In the genomic region with DNA sequence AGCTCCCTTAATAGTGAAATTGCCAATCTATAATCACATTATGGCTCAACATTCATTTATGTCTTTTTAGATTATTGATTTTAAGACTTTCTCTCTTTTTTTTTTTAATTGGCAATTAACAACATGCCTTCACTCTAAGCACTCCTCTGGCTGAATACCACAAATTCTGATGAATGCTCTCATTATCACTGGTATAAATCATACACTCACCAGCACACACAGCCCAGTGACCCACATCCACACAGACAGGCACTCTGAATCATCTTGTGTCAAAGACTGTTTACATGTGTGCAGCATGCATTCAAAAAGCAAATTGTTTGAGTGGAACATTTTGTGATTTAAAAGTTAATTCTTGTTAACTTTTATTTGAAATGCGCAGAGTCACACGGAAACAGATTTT, we compare ENCODE assay signal across 19 mouse cellular contexts.
"Had no signal": no experiment of that assay in that cellular context is flagged by ENCODE, and none has a peak within 500 bp of the region (broad histone marks: within the 10 kb centered on the region; RNA-seq: fewer than 3 reads in every experiment).

No protein-coding gene starts in this region.

- H3K9ac ChIP-seq: liver, embryonic 15.5 days; liver, postnatal 0 days; lung, embryonic 15.5 days; midbrain, embryonic 13.5 days; midbrain, embryonic 15.5 days; neural tube, embryonic 12.5 days; stomach, embryonic 15.5 days had no signal

- H3K9me3 ChIP-seq: liver, embryonic 15.5 days; lung, embryonic 15.5 days; megakaryocyte, embryonic 14.5 days; midbrain, embryonic 13.5 days; midbrain, embryonic 15.5 days; neural tube, embryonic 12.5 days; stomach, embryonic 15.5 days had no signal

- H3K27ac ChIP-seq: liver, embryonic 15.5 days; lung, embryonic 15.5 days; macrophage; midbrain, embryonic 13.5 days; midbrain, embryonic 15.5 days; neural tube, embryonic 12.5 days; stomach, embryonic 15.5 days; stomach, postnatal 0 days had no signal

- H3K4me1 ChIP-seq: liver, embryonic 15.5 days; lung, embryonic 15.5 days; megakaryocyte, embryonic 14.5 days; midbrain, embryonic 13.5 days; midbrain, embryonic 15.5 days; neural tube, embryonic 12.5 days; stomach, embryonic 15.5 days had no signal

- DNase-seq: liver, postnatal 0 days; lung, adult 2 months; lung, postnatal 14 days; lung, postnatal 36 days; right cerebral cortex, postnatal 14 days; thymus, adult 2 months; thymus, postnatal 14 days; thymus, postnatal 36 days had no signal

- H3K4me2 ChIP-seq: liver, embryonic 15.5 days; lung, embryonic 15.5 days; midbrain, embryonic 11.5 days; midbrain, embryonic 13.5 days; midbrain, embryonic 15.5 days; neural tube, embryonic 12.5 days; stomach, embryonic 15.5 days had no signal

- ATAC-seq: liver, postnatal 0 days; lung, postnatal 0 days; midbrain, embryonic 13.5 days; midbrain, embryonic 15.5 days had no signal

- H3K36me3 ChIP-seq: liver, embryonic 15.5 days; lung, embryonic 15.5 days; midbrain, embryonic 13.5 days; midbrain, embryonic 15.5 days; neural tube, embryonic 12.5 days; stomach, embryonic 15.5 days had no signal

- H3K27me3 ChIP-seq: liver, embryonic 15.5 days; lung, embryonic 15.5 days; megakaryocyte, embryonic 14.5 days; midbrain, embryonic 13.5 days; midbrain, embryonic 15.5 days; neural tube, embryonic 12.5 days; stomach, embryonic 15.5 days had no signal

- H3K4me3 ChIP-seq: liver, embryonic 15.5 days; lung, embryonic 15.5 days; megakaryocyte, embryonic 14.5 days; midbrain, embryonic 13.5 days; midbrain, embryonic 15.5 days; neural tube, embryonic 12.5 days; stomach, embryonic 15.5 days had no signal
